Mouse (Mus musculus) bone marrow, adult 2 months (tissue): ENCODE measurements around the gene Stt3b.

Source experiments
- CTCF ChIP-seq: fragments of 200-500 bp; IDR thresholded peaks from 2 replicates; pipeline ENCODE4 v1.5.1; 2011; ENCODE audit warnings: low read length, control low read depth; ENCODE audit not compliant: control insufficient read depth, insufficient read depth
- POLR2A ChIP-seq: fragments of 200-500 bp; IDR thresholded peaks from 2 replicates; pipeline ENCODE4 v1.6.1; 2011; ENCODE audit warnings: low read depth, mild to moderate bottlenecking, control low read depth, low read length, borderline replicate concordance; ENCODE audit not compliant: control insufficient read depth

DNA sequence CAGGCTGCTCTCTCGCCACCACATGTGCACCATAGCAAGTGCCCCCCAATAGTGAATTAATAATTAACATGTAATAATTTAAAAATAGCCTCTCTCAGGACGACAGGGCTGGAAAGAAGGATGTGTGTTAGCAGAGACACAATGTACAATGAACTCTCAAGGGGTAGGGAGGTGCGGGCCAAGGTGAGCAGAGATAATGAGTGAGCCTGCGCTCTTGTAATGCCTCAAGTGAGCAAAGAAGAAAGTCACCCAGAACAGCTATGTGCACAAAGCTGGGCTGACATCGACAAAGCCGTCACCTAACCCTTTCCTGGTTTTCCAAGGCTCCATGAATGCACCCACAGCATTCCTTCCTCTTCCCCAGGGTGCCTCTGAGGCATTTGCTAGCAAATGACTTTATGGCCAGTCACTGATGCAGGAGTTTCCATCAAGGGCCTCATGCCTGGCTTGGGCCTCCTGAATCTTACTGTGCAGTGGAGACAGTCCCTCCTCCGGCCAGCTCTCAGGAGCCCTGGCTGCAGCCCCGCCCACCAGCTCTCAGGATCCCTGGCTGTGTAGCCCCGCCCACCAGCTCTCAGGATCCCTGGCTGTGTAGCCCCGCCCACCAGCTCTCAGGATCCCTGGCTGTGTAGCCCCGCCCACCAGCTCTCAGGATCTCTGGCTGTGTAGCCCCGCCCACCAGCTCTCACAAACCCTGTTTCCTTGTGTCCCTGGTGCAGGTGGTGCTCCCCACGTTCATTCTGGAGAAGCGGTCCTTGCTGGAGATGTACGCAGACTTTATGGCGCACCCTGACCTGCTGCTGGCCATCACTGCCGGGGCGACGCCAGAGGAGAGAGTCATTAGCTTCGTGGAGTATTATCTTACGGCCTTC is 94.2 kb downstream of the Stt3b start:
- TF ChIP-seq POLR2A = no peak
- TF ChIP-seq CTCF = no peak
